Mouse (Mus musculus) erythroblast, embryonic 14.5 days (primary cell): ENCODE results near the gene Rnaset2b.
"Not testable (repeated sequence)": the region's sequence is repeated elsewhere in the genome, so short reads cannot be mapped to it uniquely, and the experiment has no call there.

Experiments
- GATA1 ChIP-seq: IDR thresholded peaks from 2 replicates; pipeline ENCODE4 v1.6.1; 2012; ENCODE audit warnings: low read length, inconsistent platforms, mixed read lengths
- TAL1 ChIP-seq: IDR thresholded peaks from 3 replicates; pipeline ENCODE4 v1.6.1; 2012; ENCODE audit warnings: low read length, inconsistent platforms, mixed read lengths

GRCm38 (mm10) chr17:7009440-7009839 lies 39.0 kb downstream of the Rnaset2b start:
- TF ChIP-seq GATA1, TAL1: not testable (repeated sequence)
